Mouse (Mus musculus): ENCODE measurements at regions not wholly inside any gene's neighbourhood (a gene's known extent, or its start where the extent isn't known, plus 50 kb on each side); places are given as distances from the start of the nearest gene placed in this dataset.

- ATAC-seq (replicated peaks in 1 of 2; ENCODE audit: insufficient read depth in 1 of 2, low FRiP score in 2 of 2, low TSS enrichment in 1 of 2, low read depth in 1 of 2, poor library complexity in 2 of 2, severe bottlenecking in 2 of 2) = no peak
Observed at GRCm38 (mm10) chr2:117748892-117749291, 362.8 kb upstream of the Thbs1 start.

- no peak for ATAC-seq (replicated peaks in 1 of 2; ENCODE audit: insufficient read depth in 1 of 2, low FRiP score in 2 of 2, low TSS enrichment in 1 of 2, low read depth in 1 of 2, poor library complexity in 2 of 2, severe bottlenecking in 2 of 2)
Observed at GRCm38 (mm10) chr2:117759491-117760013, 352.1 kb upstream of the Thbs1 start.

GRCm38 (mm10) chr2:117763631-117764030, 348.0 kb upstream of the Thbs1 start:
- no peak for ATAC-seq (replicated peaks in 1 of 2; ENCODE audit: insufficient read depth in 1 of 2, low FRiP score in 2 of 2, low TSS enrichment in 1 of 2, low read depth in 1 of 2, poor library complexity in 2 of 2, severe bottlenecking in 2 of 2)

- no peak for ATAC-seq (replicated peaks in 1 of 2; ENCODE audit: insufficient read depth in 1 of 2, low FRiP score in 2 of 2, low TSS enrichment in 1 of 2, low read depth in 1 of 2, poor library complexity in 2 of 2, severe bottlenecking in 2 of 2)
Observed at GRCm38 (mm10) chr2:117765572-117765971, 346.1 kb upstream of the Thbs1 start.

GRCm38 (mm10) chr2:117766450-117766849, 345.2 kb upstream of the Thbs1 start:
- no peak for ATAC-seq (replicated peaks in 1 of 2; ENCODE audit: insufficient read depth in 1 of 2, low FRiP score in 2 of 2, low TSS enrichment in 1 of 2, low read depth in 1 of 2, poor library complexity in 2 of 2, severe bottlenecking in 2 of 2)

GRCm38 (mm10) chr2:117769402-117770114, 342.1 kb upstream of the Thbs1 start:
- ATAC-seq (replicated peaks in 1 of 2; ENCODE audit: insufficient read depth in 1 of 2, low FRiP score in 2 of 2, low TSS enrichment in 1 of 2, low read depth in 1 of 2, poor library complexity in 2 of 2, severe bottlenecking in 2 of 2) = no peak

GRCm38 (mm10) chr2:117770115-117770485, 341.6 kb upstream of the Thbs1 start:
- ATAC-seq (replicated peaks in 1 of 2; ENCODE audit: insufficient read depth in 1 of 2, low FRiP score in 2 of 2, low TSS enrichment in 1 of 2, low read depth in 1 of 2, poor library complexity in 2 of 2, severe bottlenecking in 2 of 2) = no peak

- ATAC-seq (replicated peaks in 1 of 2; ENCODE audit: insufficient read depth in 1 of 2, low FRiP score in 2 of 2, low TSS enrichment in 1 of 2, low read depth in 1 of 2, poor library complexity in 2 of 2, severe bottlenecking in 2 of 2) = no peak
Observed at GRCm38 (mm10) chr2:117780287-117780686, 331.4 kb upstream of the Thbs1 start.

GRCm38 (mm10) chr2:117780816-117781215, 330.9 kb upstream of the Thbs1 start:
- ATAC-seq (replicated peaks in 1 of 2; ENCODE audit: insufficient read depth in 1 of 2, low FRiP score in 2 of 2, low TSS enrichment in 1 of 2, low read depth in 1 of 2, poor library complexity in 2 of 2, severe bottlenecking in 2 of 2) = no peak

- ATAC-seq (replicated peaks in 1 of 2; ENCODE audit: insufficient read depth in 1 of 2, low FRiP score in 2 of 2, low TSS enrichment in 1 of 2, low read depth in 1 of 2, poor library complexity in 2 of 2, severe bottlenecking in 2 of 2) = no peak
Observed at GRCm38 (mm10) chr2:117787321-117787720, 324.4 kb upstream of the Thbs1 start.

GRCm38 (mm10) chr2:117794285-117794684, 317.4 kb upstream of the Thbs1 start:
- no peak for ATAC-seq (replicated peaks in 1 of 2; ENCODE audit: insufficient read depth in 1 of 2, low FRiP score in 2 of 2, low TSS enrichment in 1 of 2, low read depth in 1 of 2, poor library complexity in 2 of 2, severe bottlenecking in 2 of 2)

GRCm38 (mm10) chr2:117801946-117802600, 309.6 kb upstream of the Thbs1 start:
- ATAC-seq (replicated peaks in 1 of 2; ENCODE audit: insufficient read depth in 1 of 2, low FRiP score in 2 of 2, low TSS enrichment in 1 of 2, low read depth in 1 of 2, poor library complexity in 2 of 2, severe bottlenecking in 2 of 2) = no peak

- ATAC-seq (replicated peaks in 1 of 2; ENCODE audit: insufficient read depth in 1 of 2, low FRiP score in 2 of 2, low TSS enrichment in 1 of 2, low read depth in 1 of 2, poor library complexity in 2 of 2, severe bottlenecking in 2 of 2) = no peak
Observed at GRCm38 (mm10) chr2:117802686-117803085, 309.0 kb upstream of the Thbs1 start.

GRCm38 (mm10) chr2:117804686-117805085, 307.0 kb upstream of the Thbs1 start:
- ATAC-seq (replicated peaks in 1 of 2; ENCODE audit: insufficient read depth in 1 of 2, low FRiP score in 2 of 2, low TSS enrichment in 1 of 2, low read depth in 1 of 2, poor library complexity in 2 of 2, severe bottlenecking in 2 of 2) = no peak

- ATAC-seq (replicated peaks in 1 of 2; ENCODE audit: insufficient read depth in 1 of 2, low FRiP score in 2 of 2, low TSS enrichment in 1 of 2, low read depth in 1 of 2, poor library complexity in 2 of 2, severe bottlenecking in 2 of 2) = no peak
Observed at GRCm38 (mm10) chr2:117807121-117807520, 304.6 kb upstream of the Thbs1 start.

GRCm38 (mm10) chr2:117811506-117811905, 300.2 kb upstream of the Thbs1 start:
- ATAC-seq (replicated peaks in 1 of 2; ENCODE audit: insufficient read depth in 1 of 2, low FRiP score in 2 of 2, low TSS enrichment in 1 of 2, low read depth in 1 of 2, poor library complexity in 2 of 2, severe bottlenecking in 2 of 2) = no peak

- ATAC-seq (replicated peaks in 1 of 2; ENCODE audit: insufficient read depth in 1 of 2, low FRiP score in 2 of 2, low TSS enrichment in 1 of 2, low read depth in 1 of 2, poor library complexity in 2 of 2, severe bottlenecking in 2 of 2) = no peak
Observed at GRCm38 (mm10) chr2:117811931-117812330, 299.7 kb upstream of the Thbs1 start.

GRCm38 (mm10) chr2:117819701-117820225, 291.9 kb upstream of the Thbs1 start:
- no peak for ATAC-seq (replicated peaks in 1 of 2; ENCODE audit: insufficient read depth in 1 of 2, low FRiP score in 2 of 2, low TSS enrichment in 1 of 2, low read depth in 1 of 2, poor library complexity in 2 of 2, severe bottlenecking in 2 of 2)

Data from hematopoietic stem cell, adult 5-6 weeks (primary cell).